Comparison of ENCODE assay signal across 21 mouse cellular contexts in the genomic region with DNA sequence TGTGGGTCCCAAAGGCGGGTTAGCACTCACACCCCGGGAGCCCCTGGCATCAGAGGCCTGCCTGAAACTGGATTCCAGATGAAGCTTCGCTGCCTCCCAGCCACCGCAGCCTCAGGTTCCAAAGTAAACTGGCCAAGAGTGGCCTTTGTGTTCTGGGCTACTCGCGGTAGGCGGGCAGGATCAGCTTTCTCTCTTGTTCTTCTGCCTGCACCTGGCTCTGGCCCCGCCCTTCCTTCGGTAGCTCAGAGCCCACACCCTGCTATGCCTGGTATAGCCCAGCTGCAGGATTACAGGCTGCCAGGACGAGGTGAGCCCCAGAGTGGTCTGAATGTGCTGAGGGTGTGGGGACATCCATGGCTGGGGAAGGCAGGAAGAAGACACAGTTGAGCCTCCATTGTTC. TPM values are rescaled to one million over a fixed set of nuclear protein-coding genes. Genes with fewer than 3 reads are reported as not detected.
DNase-seq lines count a peak whose midpoint lies in the region; ATAC-seq and TF ChIP-seq lines count a peak whose summit lies in the region.
"Had no signal": no experiment of that assay in that cellular context is flagged by ENCODE, and none has a peak within 500 bp of the region (broad histone marks: within the 10 kb centered on the region; RNA-seq: fewer than 3 reads in every experiment).

No protein-coding gene starts in this region.

- H3K4me1 ChIP-seq in kidney, embryonic 14.5 days (ENCODE audit: control insufficient read depth, insufficient read depth, low read length) = peaks cover 15% of the 10 kb centered on the region
- 0 out of 2 replicates have a peak, but pooled peaks cover 2% of the 10 kb centered on the region for H3K4me1 ChIP-seq in lung, embryonic 16.5 days (replicated peaks; ENCODE audit: control insufficient read depth, insufficient read depth, low read length)
- H3K4me1 ChIP-seq in midbrain, embryonic 13.5 days (replicated peaks) = peaks cover 18% of the 10 kb centered on the region
- H3K4me1 ChIP-seq: liver, embryonic 12.5 days had no signal

- intact Hi-C loops in gastrocnemius, adult 2 months (cut with DNase I) = no loop called here

- no peak overlapping the region for H3K4me3 ChIP-seq in kidney, embryonic 14.5 days (ENCODE audit: low read length)
- no peak overlapping the region for H3K4me3 ChIP-seq in lung, embryonic 16.5 days (ENCODE audit: low read length)
- H3K4me3 ChIP-seq in gastrocnemius, adult 2 months = no peak overlapping the region
- H3K4me3 ChIP-seq in midbrain, embryonic 13.5 days (replicated peaks) = no peak overlapping the region
- H3K4me3 ChIP-seq: embryonic facial prominence, embryonic 12.5 days; liver, embryonic 12.5 days; neural tube, embryonic 12.5 days had no signal

- TF ChIP-seq CTCF in gastrocnemius, adult 2 months (IDR thresholded peaks at IDR 0.05) = no peak

- no peaks in the 10 kb centered on the region for H3K9me3 ChIP-seq in kidney, embryonic 14.5 days (ENCODE audit: control insufficient read depth, low read length)
- H3K9me3 ChIP-seq in lung, embryonic 16.5 days (ENCODE audit: control insufficient read depth, low read length) = no peaks in the 10 kb centered on the region
- 0 out of 2 replicates have a peak, but pooled peaks cover 4% of the 10 kb centered on the region for H3K9me3 ChIP-seq in midbrain, embryonic 13.5 days
- H3K9me3 ChIP-seq: embryonic facial prominence, embryonic 12.5 days; liver, embryonic 12.5 days; neural tube, embryonic 12.5 days had no signal

- H3K27ac ChIP-seq in kidney, embryonic 14.5 days (ENCODE audit: low read depth, low read length) = no peak overlapping the region
- no peak overlapping the region for H3K27ac ChIP-seq in lung, embryonic 16.5 days (ENCODE audit: low read length)
- H3K27ac ChIP-seq in gastrocnemius, adult 2 months = no peak overlapping the region
- H3K27ac ChIP-seq in midbrain, embryonic 13.5 days = no peak overlapping the region
- H3K27ac ChIP-seq: embryonic facial prominence, embryonic 12.5 days; hindbrain, postnatal 0 days; liver, embryonic 12.5 days; neural tube, embryonic 12.5 days had no signal

- H3K9ac ChIP-seq in kidney, embryonic 14.5 days (ENCODE audit: low read depth, low read length) = no peak overlapping the region
- no peak overlapping the region for H3K9ac ChIP-seq in lung, embryonic 16.5 days (ENCODE audit: low read length)
- no peak overlapping the region for H3K9ac ChIP-seq in midbrain, embryonic 13.5 days (replicated peaks)
- H3K9ac ChIP-seq: embryonic facial prominence, embryonic 12.5 days; liver, embryonic 12.5 days; neural tube, embryonic 12.5 days had no signal

- 7% methylated on average over 10 of the region's 10 CpGs for WGBS in kidney, embryonic 14.5 days
- 15% methylated on average over 10 of the region's 10 CpGs for WGBS in lung, embryonic 16.5 days
- 4% methylated on average over 10 of the region's 10 CpGs for WGBS in midbrain, embryonic 13.5 days

- H3K27me3 ChIP-seq in kidney, embryonic 14.5 days (ENCODE audit: control insufficient read depth, insufficient read depth, low read length) = peaks cover 14% of the 10 kb centered on the region; the same call in 1 of the 2 replicates
- peaks cover 10% of the 10 kb centered on the region for H3K27me3 ChIP-seq in lung, embryonic 16.5 days (ENCODE audit: control insufficient read depth, insufficient read depth, low read depth, low read length)
- H3K27me3 ChIP-seq in midbrain, embryonic 13.5 days = peaks cover 100% of the 10 kb centered on the region

- H3K36me3 ChIP-seq in kidney, embryonic 14.5 days (ENCODE audit: control insufficient read depth, insufficient read depth, low read length) = no peaks in the 10 kb centered on the region
- H3K36me3 ChIP-seq in lung, embryonic 16.5 days (ENCODE audit: control insufficient read depth, insufficient read depth, low read length) = no peaks in the 10 kb centered on the region
- H3K36me3 ChIP-seq in midbrain, embryonic 13.5 days = no peaks in the 10 kb centered on the region
- H3K36me3 ChIP-seq: embryonic facial prominence, embryonic 12.5 days; liver, embryonic 12.5 days; neural tube, embryonic 12.5 days had no signal

- no peak for DNase-seq in kidney, postnatal 14 days
- peak; percentile 9 to 30 for DNase-seq in thymus, postnatal 36 days
- no peak for DNase-seq in thymus, adult 18-20 months
- no peak for DNase-seq in spleen, postnatal 14 days (ENCODE audit: low spot score in 2 of 2)
- no peak for DNase-seq in gastrocnemius, adult 2 months
- DNase-seq: adrenal gland, adult 2 months; B cell, adult 2 months; cerebellum, adult 11 months; cerebellum, postnatal 25 days; gastrocnemius, postnatal 10 days; layer of hippocampus, postnatal 36 days; left cerebral cortex, postnatal 4 days had no signal

- no peak overlapping the region for H3K4me2 ChIP-seq in kidney, embryonic 14.5 days (replicated peaks; ENCODE audit: low read depth, low read length)
- H3K4me2 ChIP-seq in lung, embryonic 16.5 days (ENCODE audit: low read depth, low read length) = no peak overlapping the region
- no peak overlapping the region for H3K4me2 ChIP-seq in midbrain, embryonic 13.5 days (replicated peaks)
- H3K4me2 ChIP-seq: embryonic facial prominence, embryonic 12.5 days; liver, embryonic 12.5 days; neural tube, embryonic 12.5 days had no signal

- peak; percentile 74 for ATAC-seq in kidney, embryonic 14.5 days (ENCODE audit: low FRiP score, low TSS enrichment)
- ATAC-seq in lung, embryonic 16.5 days (ENCODE audit: low read depth) = peak; percentile 55; the same call in 1 of the 2 replicates
- no peak for ATAC-seq in midbrain, embryonic 13.5 days
- ATAC-seq: forebrain, embryonic 14.5 days; hindbrain, postnatal 0 days; liver, embryonic 12.5 days had no signal

RNA-seq across cellular contexts. Expression of gene Scn5a, which starts 12.6 kb away (rescaled TPM):
- polyA plus RNA-seq in kidney, embryonic 14.5 days (2014; fragmentation: Nextera tagmentation; extraction: Ambion mirVana) = 0.03 and 0.27 TPM in 2 replicates
- 0.67 and 0.80 TPM in 2 replicates for polyA plus RNA-seq in lung, embryonic 16.5 days (2015; fragmentation: Nextera tagmentation; extraction: Ambion mirVana)
- total RNA-seq in gastrocnemius, adult 2 months (2021) = under 1 TPM; 0.05 to 0.36 TPM
- 0.14 and 0.20 TPM in 2 replicates for polyA plus RNA-seq in midbrain, embryonic 13.5 days (2015; fragmentation: Nextera tagmentation; extraction: Ambion mirVana)
- total RNA-seq: megakaryocyte, adult 5-6 weeks had no signal

Comparison
In these comparisons a context has a peak if more than half of its experiments do, and no peak if none do; other contexts are left out.
1. DNase-seq: peak in thymus, postnatal 36 days (2 of 2); none in kidney, postnatal 14 days (single experiment), thymus, adult 18-20 months (0 of 2), spleen, postnatal 14 days (0 of 2) and gastrocnemius, adult 2 months (single experiment).